24 mouse cellular contexts compared by ENCODE assay signal in genomic region chr15:83700593-83700923, GRCm38 (mm10). TPM values are rescaled to one million over a fixed set of nuclear protein-coding genes. Genes with fewer than 3 reads are reported as not detected.
A peak's percentile ranks its signal among the peaks of the same experiment; 100 is the strongest.
DNase-seq lines count a peak whose midpoint lies in the region; ATAC-seq lines count a peak whose summit lies in the region.
"Had no signal": no experiment of that assay in that cellular context is flagged by ENCODE, and none has a peak within 500 bp of the region (broad histone marks: within the 10 kb centered on the region; RNA-seq: fewer than 3 reads in every experiment).

No protein-coding gene starts in this region.

- peaks cover 77% of the 10 kb centered on the region for H3K4me1 ChIP-seq in forebrain, embryonic 10.5 days
- peaks cover 33% of the 10 kb centered on the region for H3K4me1 ChIP-seq in forebrain, embryonic 15.5 days
- H3K4me1 ChIP-seq in midbrain, embryonic 10.5 days: peaks cover 81% of the 10 kb centered on the region
- H3K4me1 ChIP-seq in midbrain, embryonic 16.5 days (ENCODE audit: control insufficient read depth, insufficient read depth, low read length): peaks cover 12% of the 10 kb centered on the region
- H3K4me1 ChIP-seq in forebrain, embryonic 14.5 days (ENCODE audit: control insufficient read depth, insufficient read depth, low read length): peaks cover 26% of the 10 kb centered on the region
- H3K4me1 ChIP-seq in neural tube, embryonic 12.5 days: peaks cover 50% of the 10 kb centered on the region

- intact Hi-C loops in gastrocnemius, postnatal 14 days (cut with DNase I; ENCODE audit: low total_unique reads): no loop called here

- H3K9ac ChIP-seq in forebrain, embryonic 15.5 days (replicated peaks): no peak overlapping the region
- H3K9ac ChIP-seq in midbrain, embryonic 16.5 days (ENCODE audit: low read depth, low read length): no peak overlapping the region
- peak overlapping the region; percentile 37; the same call in 1 of the 2 replicates for H3K9ac ChIP-seq in forebrain, embryonic 14.5 days (ENCODE audit: low read length)
- H3K9ac ChIP-seq in neural tube, embryonic 12.5 days: 0 out of 2 replicates have a peak overlapping the region, but pooled peaks have one; percentile 1
- H3K9ac ChIP-seq: heart, embryonic 15.5 days; liver, postnatal 0 days; midbrain, embryonic 15.5 days had no signal

- H3K9me3 ChIP-seq in forebrain, embryonic 10.5 days: peaks cover 18% of the 10 kb centered on the region
- H3K9me3 ChIP-seq in forebrain, embryonic 15.5 days: no peaks in the 10 kb centered on the region
- peaks cover 13% of the 10 kb centered on the region for H3K9me3 ChIP-seq in midbrain, embryonic 10.5 days (replicated peaks)
- no peaks in the 10 kb centered on the region for H3K9me3 ChIP-seq in midbrain, embryonic 16.5 days (replicated peaks; ENCODE audit: control insufficient read depth, low read length, poor library complexity, severe bottlenecking)
- no peaks in the 10 kb centered on the region for H3K9me3 ChIP-seq in forebrain, embryonic 14.5 days (replicated peaks; ENCODE audit: control insufficient read depth, low read length)
- H3K9me3 ChIP-seq in neural tube, embryonic 12.5 days: 0 out of 2 replicates have a peak, but pooled peaks cover 6% of the 10 kb centered on the region
- H3K9me3 ChIP-seq: heart, embryonic 15.5 days; midbrain, embryonic 15.5 days had no signal

- H3K36me3 ChIP-seq in forebrain, embryonic 10.5 days (replicated peaks): peaks cover 73% of the 10 kb centered on the region
- no peaks in the 10 kb centered on the region for H3K36me3 ChIP-seq in forebrain, embryonic 15.5 days
- peaks cover 66% of the 10 kb centered on the region for H3K36me3 ChIP-seq in midbrain, embryonic 10.5 days
- 0 out of 2 replicates have a peak, but pooled peaks cover 2% of the 10 kb centered on the region for H3K36me3 ChIP-seq in midbrain, embryonic 16.5 days (ENCODE audit: control insufficient read depth, insufficient read depth, low read length)
- 0 out of 2 replicates have a peak, but pooled peaks cover 9% of the 10 kb centered on the region for H3K36me3 ChIP-seq in forebrain, embryonic 14.5 days (ENCODE audit: control insufficient read depth, insufficient read depth, low read length)
- H3K36me3 ChIP-seq in neural tube, embryonic 12.5 days: peaks cover 17% of the 10 kb centered on the region
- H3K36me3 ChIP-seq: G1E; heart, embryonic 15.5 days; midbrain, embryonic 15.5 days had no signal

- no peak for DNase-seq in forebrain, embryonic 10.5 days (ENCODE audit: extremely low spot score, low spot score)
- no peak for DNase-seq in midbrain, embryonic 10.5 days (ENCODE audit: low spot score)
- no peak for DNase-seq in forebrain, embryonic 14.5 days (ENCODE audit: low spot score)
- DNase-seq in thymus, postnatal 0 days (ENCODE audit: low spot score): no peak
- DNase-seq in gastrocnemius, postnatal 14 days: no peak
- DNase-seq: adrenal gland, postnatal 10 days; cerebellum, adult 11 months; cerebellum, postnatal 10 days; gastrocnemius, adult 2 months; heart, adult 11 months; kidney, postnatal 4 days; liver, postnatal 0 days; lung, postnatal 10 days; thymus, postnatal 14 days had no signal

- 36% methylated on average over 13 of the region's 13 CpGs for WGBS in forebrain, embryonic 10.5 days
- WGBS in forebrain, embryonic 15.5 days: 40% methylated on average over 13 of the region's 13 CpGs
- WGBS in midbrain, embryonic 10.5 days: 23% methylated on average over 13 of the region's 13 CpGs
- WGBS in midbrain, embryonic 16.5 days: 26% methylated on average over 13 of the region's 13 CpGs
- WGBS in forebrain, embryonic 14.5 days: 38% methylated on average over 13 of the region's 13 CpGs
- 53% methylated on average over 13 of the region's 13 CpGs for WGBS in neural tube, embryonic 12.5 days

- H3K4me2 ChIP-seq in forebrain, embryonic 15.5 days (replicated peaks): no peak overlapping the region
- no peak overlapping the region for H3K4me2 ChIP-seq in midbrain, embryonic 16.5 days (ENCODE audit: low read length)
- no peak overlapping the region for H3K4me2 ChIP-seq in forebrain, embryonic 14.5 days (ENCODE audit: low read length)
- no peak overlapping the region for H3K4me2 ChIP-seq in neural tube, embryonic 12.5 days (replicated peaks)
- H3K4me2 ChIP-seq: heart, embryonic 15.5 days; midbrain, embryonic 15.5 days had no signal

- peaks cover 62% of the 10 kb centered on the region for H3K27me3 ChIP-seq in forebrain, embryonic 10.5 days (ENCODE audit: poor library complexity, severe bottlenecking)
- no peaks in the 10 kb centered on the region for H3K27me3 ChIP-seq in forebrain, embryonic 15.5 days
- H3K27me3 ChIP-seq in midbrain, embryonic 10.5 days (ENCODE audit: low read depth, poor library complexity, severe bottlenecking): peaks cover 65% of the 10 kb centered on the region
- H3K27me3 ChIP-seq in midbrain, embryonic 16.5 days (ENCODE audit: control insufficient read depth, insufficient read depth, low read depth, low read length): no peaks in the 10 kb centered on the region
- no peaks in the 10 kb centered on the region for H3K27me3 ChIP-seq in forebrain, embryonic 14.5 days (replicated peaks; ENCODE audit: control insufficient read depth, insufficient read depth, low read length)
- H3K27me3 ChIP-seq in neural tube, embryonic 12.5 days (replicated peaks): no peaks in the 10 kb centered on the region

- no peak for ATAC-seq in forebrain, embryonic 15.5 days (replicated peaks)
- no peak for ATAC-seq in midbrain, embryonic 16.5 days
- no peak for ATAC-seq in forebrain, embryonic 14.5 days
- ATAC-seq in neural tube, embryonic 12.5 days (ENCODE audit: low FRiP score, low read depth): no peak
- ATAC-seq: activated CD4-positive, CD25-positive, alpha-beta regulatory T cell, adult 4 months; intestine, embryonic 16.5 days; liver, postnatal 0 days; midbrain, embryonic 15.5 days had no signal

- H3K27ac ChIP-seq in forebrain, embryonic 10.5 days: peak overlapping the region; percentile 81
- no peak overlapping the region for H3K27ac ChIP-seq in forebrain, embryonic 15.5 days (replicated peaks)
- H3K27ac ChIP-seq in midbrain, embryonic 10.5 days (replicated peaks): peak overlapping the region; percentile 87
- no peak overlapping the region for H3K27ac ChIP-seq in midbrain, embryonic 16.5 days (ENCODE audit: low read length)
- H3K27ac ChIP-seq in forebrain, embryonic 14.5 days (ENCODE audit: low read depth, low read length): no peak overlapping the region
- no peak overlapping the region for H3K27ac ChIP-seq in neural tube, embryonic 12.5 days
- H3K27ac ChIP-seq: gastrocnemius, adult 2 months; heart, embryonic 15.5 days; midbrain, embryonic 15.5 days had no signal

- H3K4me3 ChIP-seq in forebrain, embryonic 10.5 days: peak overlapping the region; percentile 10; the same call in 1 of the 2 replicates
- no peak overlapping the region for H3K4me3 ChIP-seq in forebrain, embryonic 15.5 days
- H3K4me3 ChIP-seq in midbrain, embryonic 10.5 days: no peak overlapping the region
- H3K4me3 ChIP-seq in midbrain, embryonic 16.5 days (ENCODE audit: low read depth, low read length): no peak overlapping the region
- H3K4me3 ChIP-seq in forebrain, embryonic 14.5 days (ENCODE audit: low read depth, low read length): no peak overlapping the region
- no peak overlapping the region for H3K4me3 ChIP-seq in neural tube, embryonic 12.5 days
- H3K4me3 ChIP-seq: gastrocnemius, adult 2 months; heart, embryonic 15.5 days; midbrain, embryonic 15.5 days had no signal

RNA-seq across cellular contexts. Expression of gene Scube1, which starts 24.3 kb away (rescaled TPM):
- polyA plus RNA-seq in forebrain, embryonic 10.5 days (2016; fragmentation: Nextera tagmentation; extraction: Ambion mirVana): 58.7 and 68.0 TPM in 2 replicates
- 17.9 and 20.9 TPM in 2 replicates for polyA plus RNA-seq in forebrain, embryonic 15.5 days (2015; fragmentation: Nextera tagmentation; extraction: Ambion mirVana)
- 64.4 and 74.8 TPM in 2 replicates for polyA plus RNA-seq in midbrain, embryonic 10.5 days (2016; fragmentation: Nextera tagmentation; extraction: Ambion mirVana)
- 8.7 and 12.2 TPM in 2 replicates for polyA plus RNA-seq in midbrain, embryonic 16.5 days (2015; fragmentation: Nextera tagmentation; extraction: Ambion mirVana)
- polyA plus RNA-seq in forebrain, embryonic 14.5 days (2014; fragmentation: Nextera tagmentation; extraction: Ambion mirVana): 8.2 and 13.6 TPM in 2 replicates
- 29.7 and 32.4 TPM in 2 replicates for polyA plus RNA-seq in neural tube, embryonic 12.5 days (2016; fragmentation: Nextera tagmentation; extraction: Ambion mirVana)
- 0.13 and 0.35 TPM in 2 replicates for polyA plus RNA-seq in thymus, postnatal 0 days (2015; fragmentation: Nextera tagmentation; extraction: Ambion mirVana)
- total RNA-seq in gastrocnemius, postnatal 14 days (2021): 1 to 10 TPM; 1.2 to 1.7 TPM
- total RNA-seq: hematopoietic stem cell, adult 5-6 weeks; megakaryocyte progenitor cell, adult 5-6 weeks had no signal
- polyA plus RNA-seq: activated CD4-positive, CD25-positive, alpha-beta regulatory T cell, adult 4 months; G1E had no signal

Comparison
In these comparisons a context has a peak if more than half of its experiments do, and no peak if none do; other contexts are left out.
1. H3K27ac ChIP-seq: peak in forebrain, embryonic 10.5 days (single experiment) and midbrain, embryonic 10.5 days (single experiment); none in forebrain, embryonic 15.5 days (single experiment), midbrain, embryonic 16.5 days (single experiment), forebrain, embryonic 14.5 days (single experiment) and neural tube, embryonic 12.5 days (single experiment).
2. H3K9ac ChIP-seq: peak in forebrain, embryonic 14.5 days (single experiment) and neural tube, embryonic 12.5 days (single experiment); none in forebrain, embryonic 15.5 days (single experiment) and midbrain, embryonic 16.5 days (single experiment).